Comparison of ENCODE assay signal across 10 mouse cellular contexts in genomic region chr2:4318134-4318533, GRCm38 (mm10).
DNase-seq lines count a peak whose midpoint lies in the region; ATAC-seq and TF ChIP-seq lines count a peak whose summit lies in the region.
"Had no signal": no experiment of that assay in that cellular context is flagged by ENCODE, and none has a peak within 500 bp of the region (broad histone marks: within the 10 kb centered on the region; RNA-seq: fewer than 3 reads in every experiment).

No protein-coding gene starts in this region.

- WGBS in heart, embryonic 12.5 days = 53% methylated on average over 4 of the region's 4 CpGs
- 65% methylated on average over 4 of the region's 4 CpGs for WGBS in intestine, embryonic 16.5 days

- no peak overlapping the region for H3K4me3 ChIP-seq in heart, embryonic 12.5 days
- H3K4me3 ChIP-seq in intestine, embryonic 16.5 days (ENCODE audit: low read length) = no peak overlapping the region
- H3K4me3 ChIP-seq: limb, embryonic 12.5 days had no signal

- H3K9me3 ChIP-seq in heart, embryonic 12.5 days (replicated peaks) = no peaks in the 10 kb centered on the region
- H3K9me3 ChIP-seq in intestine, embryonic 16.5 days (ENCODE audit: control insufficient read depth, low read length) = no peaks in the 10 kb centered on the region
- H3K9me3 ChIP-seq: limb, embryonic 12.5 days had no signal

- in situ Hi-C loops in Patski (cut with MboI; ENCODE audit: low pct_unique_long_range_greater_than_20kb) = loop anchor here (5.0 to 10.0 kb wide), 3 partner anchors 96 to 503 kb away; no protein-coding TSS in a partner anchor

- peak; percentile 3 for TF ChIP-seq CTCF in Patski (IDR thresholded peaks at IDR 0.05)

- CTCF ChIA-PET in Patski (lab: Charles Lee) = interaction anchor here (1.8 to 2.1 kb wide), 4 partner anchors 13 to 173 kb away, joined by 4 to 10 read pairs (median 7); no protein-coding TSS in a partner anchor

- H3K4me2 ChIP-seq in heart, embryonic 12.5 days = no peak overlapping the region
- no peak overlapping the region for H3K4me2 ChIP-seq in intestine, embryonic 16.5 days (ENCODE audit: low read depth, low read length)
- H3K4me2 ChIP-seq: limb, embryonic 12.5 days had no signal

- peak; percentile 22; the same call in 1 of the 2 replicates for ATAC-seq in heart, embryonic 12.5 days (ENCODE audit: insufficient number of reproducible peaks, low FRiP score)
- peak; percentile 96 for ATAC-seq in Patski
- ATAC-seq in inflammation-experienced regulatory T-cells, adult 6 months = no peak
- no peak for ATAC-seq in intestine, embryonic 16.5 days

- H3K36me3 ChIP-seq in heart, embryonic 12.5 days = no peaks in the 10 kb centered on the region
- H3K36me3 ChIP-seq in intestine, embryonic 16.5 days (ENCODE audit: control insufficient read depth, insufficient read depth, low read length) = no peaks in the 10 kb centered on the region

- no peak overlapping the region for H3K27ac ChIP-seq in heart, embryonic 12.5 days (ENCODE audit: poor library complexity, severe bottlenecking)
- no peak overlapping the region for H3K27ac ChIP-seq in intestine, embryonic 16.5 days (ENCODE audit: low read length)
- H3K27ac ChIP-seq: kidney, postnatal 0 days; limb, embryonic 12.5 days had no signal

- H3K4me1 ChIP-seq in heart, embryonic 12.5 days (replicated peaks) = peaks cover 7% of the 10 kb centered on the region
- H3K4me1 ChIP-seq in intestine, embryonic 16.5 days (ENCODE audit: control insufficient read depth, insufficient read depth, low read length) = no peaks in the 10 kb centered on the region

- POLR2A ChIA-PET in Patski (lab: Charles Lee) = interaction anchor here (0.6 to 1.1 kb wide), 2 partner anchors 13 to 603 kb away, joined by 3 read pairs; no protein-coding TSS in a partner anchor

- no peak for DNase-seq in heart, postnatal 4 days
- peak; percentile 31 for DNase-seq in lung, postnatal 25 days (ENCODE audit: low spot score)
- DNase-seq in lung, postnatal 10 days = no peak
- peak; percentile 62 for DNase-seq in Patski (ENCODE audit: low read depth, low spot score)
- DNase-seq: cerebellum, adult 18-20 months had no signal

- H3K9ac ChIP-seq in heart, embryonic 12.5 days = no peak overlapping the region
- no peak overlapping the region for H3K9ac ChIP-seq in intestine, embryonic 16.5 days (ENCODE audit: low read depth, low read length)
- H3K9ac ChIP-seq: limb, embryonic 12.5 days had no signal

- no peaks in the 10 kb centered on the region for H3K27me3 ChIP-seq in heart, embryonic 12.5 days (replicated peaks)
- H3K27me3 ChIP-seq in Patski = no peaks in the 10 kb centered on the region
- no peaks in the 10 kb centered on the region for H3K27me3 ChIP-seq in intestine, embryonic 16.5 days (replicated peaks; ENCODE audit: control insufficient read depth, insufficient read depth, low read length)
- H3K27me3 ChIP-seq: limb, embryonic 12.5 days had no signal

Comparison
In these comparisons a context has a peak if more than half of its experiments do, and no peak if none do; other contexts are left out.
1. DNase-seq: peak in lung, postnatal 25 days (single experiment) and Patski (single experiment); none in heart, postnatal 4 days (single experiment) and lung, postnatal 10 days (single experiment).
2. ATAC-seq: peak in heart, embryonic 12.5 days (single experiment) and Patski (single experiment); none in inflammation-experienced regulatory T-cells, adult 6 months (single experiment) and intestine, embryonic 16.5 days (single experiment).